Mouse (Mus musculus): ENCODE measurements around the gene Specc1.

DNA sequence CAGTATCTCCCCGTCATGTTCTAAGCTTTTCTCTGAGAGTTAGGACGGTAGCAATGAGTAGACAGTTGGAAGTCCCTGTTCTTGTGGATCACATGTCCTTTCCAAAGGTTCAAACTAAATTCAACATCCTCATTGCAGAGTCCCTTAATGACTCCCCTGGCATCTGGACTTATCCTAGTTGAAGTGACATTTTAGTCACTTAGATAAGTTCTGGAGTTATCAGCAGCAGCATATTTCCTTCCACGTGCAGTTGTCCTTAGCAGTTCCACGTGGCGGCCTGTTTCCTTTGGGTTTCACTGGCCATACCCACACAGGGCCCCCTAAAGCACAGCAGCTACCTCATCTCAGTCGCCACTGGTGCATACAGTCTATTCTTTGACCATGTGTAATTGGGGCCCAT, 109.1 kb downstream of the Specc1 start:
- TF ChIP-seq POLR2A (IDR thresholded peaks at IDR 0.05; ENCODE audit: low read depth, low read length) (no peak), CTCF (IDR thresholded peaks at IDR 0.05; ENCODE audit: extremely low read depth, insufficient read length, insufficient replicate concordance, low read depth, low read length) (no peak)
